Mouse (Mus musculus) MEL (cell line): ENCODE data around the gene Zbtb49. TPM values are rescaled to one million over a fixed set of nuclear protein-coding genes. Genes with fewer than 3 reads are reported as not detected.

Experiments
- DNase-seq: peaks from one replicate; pipeline ENCODE4 v3.0.0; 2011; ENCODE audit warnings: low read depth, low spot score
- H3K27ac ChIP-seq: 2 replicates; pipeline ENCODE4 v1.5.1; 2012; ENCODE audit warnings: low read depth, mild to moderate bottlenecking, control low read depth, low read length, moderate library complexity; ENCODE audit not compliant: control insufficient read depth
- H3K27me3 ChIP-seq, 2 experiments: fragments of 150-350 bp in 1 of 2; sonication (generic) in 1 of 2; 2 replicates each; pipeline ENCODE4 v1.6.1; 2012; ENCODE audit warnings: low read length in 2 of 2, mild to moderate bottlenecking in 2 of 2, improper control_type of control experiment in 1 of 2, moderate library complexity in 1 of 2; ENCODE audit not compliant: insufficient read depth in 2 of 2, control insufficient read depth in 1 of 2
- H3K36me3 ChIP-seq, 2 experiments: 2 replicates each; pipeline ENCODE4 v1.6.1; 2012 to 2014; ENCODE audit warnings: low read length in 2 of 2, improper control_type of control experiment in 1 of 2, inconsistent platforms in 1 of 2, mild to moderate bottlenecking in 1 of 2; ENCODE audit not compliant: insufficient read depth in 2 of 2, control insufficient read depth in 1 of 2
- H3K4me1 ChIP-seq, 2 experiments: fragments of 150-350 bp in 1 of 2; sonication (generic) in 1 of 2; 2 replicates each; pipeline ENCODE4 v1.6.1; 2012; ENCODE audit warnings: low read length in 2 of 2, improper control_type of control experiment in 1 of 2, mild to moderate bottlenecking in 1 of 2; ENCODE audit not compliant: insufficient read depth in 2 of 2, control insufficient read depth in 1 of 2
- H3K4me3 ChIP-seq, 2 experiments: fragments of 150-350 bp in 1 of 2; sonication (generic) in 1 of 2; 2 replicates each; pipeline ENCODE4 v1.5.1; 2012; ENCODE audit warnings: low read depth in 2 of 2, low read length in 2 of 2, mild to moderate bottlenecking in 2 of 2, moderate library complexity in 2 of 2, control low read depth in 1 of 2, improper control_type of control experiment in 1 of 2; ENCODE audit not compliant: control insufficient read depth in 1 of 2, insufficient read depth in 1 of 2
- H3K79me2 ChIP-seq: 2 replicates; pipeline ENCODE4 v1.6.1; 2012; ENCODE audit warnings: mild to moderate bottlenecking, low read length, moderate library complexity; ENCODE audit not compliant: control insufficient read depth, poor library complexity, insufficient read depth
- H3K9ac ChIP-seq: 2 replicates; pipeline ENCODE4 v1.6.1; 2012; ENCODE audit warnings: low read depth, mild to moderate bottlenecking, control low read depth, low read length, moderate library complexity; ENCODE audit not compliant: control insufficient read depth, poor library complexity, severe bottlenecking
- H3K9me3 ChIP-seq: fragments of 150-350 bp; sonication (generic); replicated peaks from 2 replicates; pipeline ENCODE4 v1.6.1; 2012; ENCODE audit warnings: mild to moderate bottlenecking, low read length, improper control_type of control experiment, moderate library complexity; ENCODE audit not compliant: insufficient read depth
- BHLHE40 ChIP-seq: IDR thresholded peaks from 2 replicates; pipeline ENCODE4 v1.6.1; 2012; ENCODE audit warnings: low read depth, mild to moderate bottlenecking, inconsistent platforms, low read length, improper control_type of control experiment, borderline replicate concordance
- CHD1 ChIP-seq: IDR thresholded peaks from 2 replicates; pipeline ENCODE4 v1.6.1; 2012; ENCODE audit warnings: low read depth, mild to moderate bottlenecking, inconsistent platforms, low read length, improper control_type of control experiment
- CHD2 ChIP-seq: IDR thresholded peaks from 2 replicates; pipeline ENCODE4 v1.6.1; 2011; ENCODE audit warnings: low read length, improper control_type of control experiment
- E2F4 ChIP-seq: IDR thresholded peaks from 2 replicates; pipeline ENCODE4 v1.6.1; 2011; ENCODE audit warnings: low read depth, low read length, improper control_type of control experiment, borderline replicate concordance
- ELF1 ChIP-seq: IDR thresholded peaks from 2 replicates; pipeline ENCODE4 v1.6.1; 2014; ENCODE audit warnings: low read depth, mild to moderate bottlenecking, inconsistent platforms, low read length, improper control_type of control experiment, moderate library complexity
- GABPA ChIP-seq: IDR thresholded peaks from 2 replicates; pipeline ENCODE4 v1.6.1; 2012; ENCODE audit warnings: low read depth, mild to moderate bottlenecking, inconsistent platforms, low read length, improper control_type of control experiment, moderate library complexity
- JUND ChIP-seq: IDR thresholded peaks from 2 replicates; pipeline ENCODE4 v1.6.1; 2011; ENCODE audit warnings: low read depth, mild to moderate bottlenecking, improper control_type of control experiment, low read length
- MAX ChIP-seq: IDR thresholded peaks from 2 replicates; pipeline ENCODE4 v1.6.1; 2011; ENCODE audit warnings: low read length, improper control_type of control experiment
- MAZ ChIP-seq: IDR thresholded peaks from 2 replicates; pipeline ENCODE4 v1.6.1; 2012; ENCODE audit warnings: low read depth, mild to moderate bottlenecking, inconsistent platforms, low read length, improper control_type of control experiment
- MXI1 ChIP-seq: IDR thresholded peaks from 2 replicates; pipeline ENCODE4 v1.6.1; 2011; ENCODE audit warnings: mild to moderate bottlenecking, low read depth, low read length, improper control_type of control experiment
- MYB ChIP-seq: IDR thresholded peaks from 2 replicates; pipeline ENCODE4 v1.6.1; 2011; ENCODE audit warnings: mild to moderate bottlenecking, low read depth, low read length, improper control_type of control experiment
- MYC ChIP-seq: IDR thresholded peaks from 2 replicates; pipeline ENCODE4 v1.6.1; 2011; ENCODE audit warnings: low read depth, mild to moderate bottlenecking, low read length, improper control_type of control experiment, moderate library complexity
- NRF1 ChIP-seq: IDR thresholded peaks from 2 replicates; pipeline ENCODE4 v1.6.1; 2014; ENCODE audit warnings: low read depth, mild to moderate bottlenecking, inconsistent platforms, low read length, improper control_type of control experiment, moderate library complexity; ENCODE audit not compliant: poor library complexity, insufficient read depth, severe bottlenecking
- POLR2AphosphoS5 ChIP-seq: IDR thresholded peaks from 2 replicates; pipeline ENCODE4 v1.6.1; 2012; ENCODE audit warnings: low read depth, borderline replicate concordance, mild to moderate bottlenecking, inconsistent platforms, low read length, moderate library complexity, mixed read lengths
- SIN3A ChIP-seq: IDR thresholded peaks from 2 replicates; pipeline ENCODE4 v1.6.1; 2012; ENCODE audit warnings: low read length, improper control_type of control experiment, inconsistent platforms
- SMC3 ChIP-seq: IDR thresholded peaks from 2 replicates; pipeline ENCODE4 v1.6.1; 2011; ENCODE audit warnings: low read depth, low read length, improper control_type of control experiment
- TBP ChIP-seq: IDR thresholded peaks from 2 replicates; pipeline ENCODE4 v1.8.0; 2011; ENCODE audit warnings: low read depth, low read length, improper control_type of control experiment
- TCF12 ChIP-seq: IDR thresholded peaks from 2 replicates; pipeline ENCODE4 v1.6.1; 2014; ENCODE audit warnings: low read depth, mild to moderate bottlenecking, inconsistent platforms, low read length, improper control_type of control experiment, moderate library complexity
- UBTF ChIP-seq: IDR thresholded peaks from 2 replicates; pipeline ENCODE4 v1.6.1; 2012; ENCODE audit warnings: low read depth, mild to moderate bottlenecking, inconsistent platforms, low read length, improper control_type of control experiment, moderate library complexity, borderline replicate concordance; ENCODE audit not compliant: insufficient read depth
- ZC3H11A ChIP-seq: IDR thresholded peaks from 2 replicates; pipeline ENCODE4 v1.6.1; 2012; ENCODE audit warnings: low read depth, mild to moderate bottlenecking, inconsistent platforms, low read length, improper control_type of control experiment
- ZKSCAN1 ChIP-seq: IDR thresholded peaks from 2 replicates; pipeline ENCODE4 v1.6.1; 2012; ENCODE audit warnings: low read depth, mild to moderate bottlenecking, inconsistent platforms, low read length, improper control_type of control experiment, moderate library complexity
- ZMIZ1 ChIP-seq: IDR thresholded peaks from 2 replicates; pipeline ENCODE4 v1.6.1; 2012; ENCODE audit warnings: low read depth, mild to moderate bottlenecking, inconsistent platforms, low read length, improper control_type of control experiment, moderate library complexity
- polyA plus RNA-seq, 2 experiments: library from polyadenylated mRNA; stranded (reverse) in 1 of 2; unstranded in 1 of 2; fragments of >175 nt in 1 of 2; fragments of >200 nt in 1 of 2; gene quantifications; 2 replicates each; pipeline versions ENCODE4 v1.2.1 to v1.2.4; 2012; ENCODE audit warnings: low replicate concordance in 2 of 2, low read depth in 1 of 2; ENCODE audit not compliant: insufficient read length in 2 of 2, insufficient read depth in 1 of 2, missing spikeins in 1 of 2
- total RNA-seq: library from RNA; depleted of rRNA; stranded (reverse); fragments of 300-350 nt; gene quantifications from 2 replicates; pipeline ENCODE4 v1.2.3, GENCODE M21; 2012

The Zbtb49 gene
- total and polyA plus RNA-seq, 3 experiments: 16.8 to 17.5 TPM; not detected in 1

DNA sequence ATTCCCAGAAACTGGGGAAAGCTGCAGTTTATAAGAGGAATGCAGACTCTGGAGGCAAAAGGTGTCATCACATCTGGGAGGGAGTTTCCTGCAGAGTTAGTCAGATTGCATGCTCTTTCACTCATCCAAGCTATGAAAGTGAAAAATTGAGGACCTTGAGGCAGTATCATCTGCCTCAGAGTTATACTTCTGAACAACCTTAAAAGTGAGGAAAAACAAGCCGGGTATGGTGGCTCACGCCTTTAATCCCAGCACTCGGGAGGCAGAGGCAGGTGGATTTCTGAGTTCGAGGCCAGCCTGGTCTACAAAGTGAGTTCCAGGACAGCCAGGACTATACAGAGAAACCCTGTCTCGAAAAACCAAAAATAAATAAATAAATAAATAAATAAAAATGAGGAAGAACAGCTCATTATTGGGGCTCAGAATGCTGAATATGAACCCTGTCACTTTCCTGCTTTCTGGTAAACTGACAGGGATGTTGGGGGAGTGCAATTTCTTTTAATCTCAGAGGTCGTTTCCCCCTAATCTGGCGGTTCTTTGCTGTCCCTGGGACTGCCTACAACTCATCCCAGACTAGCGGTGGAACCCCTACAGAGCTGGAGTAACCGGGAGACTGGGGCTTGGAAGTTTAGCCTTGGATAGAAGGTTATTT, 39.3 kb upstream of the Zbtb49 start:
- peak overlapping the region; percentile 87 for H3K27ac ChIP-seq
- no peaks in the 10 kb centered on the region for H3K27me3 ChIP-seq
- TF ChIP-seq CHD2 (no peak), MYC (no peak), ZMIZ1 (no peak), UBTF (no peak), POLR2AphosphoS5 (no peak), JUND (no peak), MYB (no peak), TBP (peak; percentile 88)
- peak overlapping the region; percentile 75 to 88 for H3K4me3 ChIP-seq
- H3K4me1 ChIP-seq: peaks cover 3 to 14% of the 10 kb centered on the region in 2 experiments; a peak in 3 of 4 replicates
- H3K9ac ChIP-seq: peak overlapping the region; percentile 85
- no peaks in the 10 kb centered on the region for H3K9me3 ChIP-seq
- H3K36me3 ChIP-seq: peaks cover 2 to 15% of the 10 kb centered on the region in 2 experiments
- peaks cover 14% of the 10 kb centered on the region for H3K79me2 ChIP-seq
- peak; percentile 48 for DNase-seq

DNA sequence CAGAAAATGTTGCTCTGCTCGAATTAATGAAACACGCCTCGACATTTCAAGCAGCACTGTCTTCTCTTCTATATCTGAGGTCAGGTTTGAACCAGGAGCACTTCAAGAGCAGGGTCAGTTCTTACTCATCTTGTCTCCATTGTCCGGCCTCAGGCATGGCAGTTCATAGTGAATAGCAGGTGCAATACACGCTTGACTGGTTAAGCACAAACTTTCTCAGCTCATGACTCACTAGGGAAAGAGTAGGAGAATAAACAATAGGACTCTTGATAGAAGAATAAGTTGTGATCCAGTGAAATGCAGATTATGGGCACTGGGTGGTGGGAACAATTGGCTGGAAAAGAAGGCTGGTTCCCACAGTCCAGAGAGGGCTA, 38.5 kb upstream of the Zbtb49 start:
- Histone ChIP-seq H3K9ac (no peak overlapping the region), H3K27me3 (no peaks in the 10 kb centered on the region), H3K79me2 (peaks cover 14% of the 10 kb centered on the region), H3K4me3 (no peak overlapping the region)
- no peak for DNase-seq
- no peak for TF ChIP-seq CHD1
- no peak for TF ChIP-seq ZKSCAN1
- no peak for TF ChIP-seq TCF12
- no peak for TF ChIP-seq ZC3H11A
- TF ChIP-seq E2F4: no peak
- no peak for TF ChIP-seq MXI1
- no peak for TF ChIP-seq MYC
- no peak for TF ChIP-seq MAZ
- no peak for TF ChIP-seq NRF1
- TF ChIP-seq SIN3A: no peak
- no peak for TF ChIP-seq UBTF
- TF ChIP-seq MAX: no peak
- no peak for TF ChIP-seq SMC3
- no peak for TF ChIP-seq ELF1
- TF ChIP-seq BHLHE40: no peak
- no peak for TF ChIP-seq GABPA
- TF ChIP-seq, all 39 proteins: peak for 0
- Histone ChIP-seq H3K27ac (no peak overlapping the region), H3K9me3 (no peaks in the 10 kb centered on the region), H3K36me3 (peaks cover 2 to 15% of the 10 kb centered on the region in 2 experiments), H3K4me1 (peaks cover 3 to 14% of the 10 kb centered on the region in 2 experiments; a peak in 3 of 4 replicates)
